Mouse (Mus musculus): Measurements from ENCODE around the gene Pex11b.
"Not testable (repeated sequence)": the region's sequence is repeated elsewhere in the genome, so short reads cannot be mapped to it uniquely, and the experiment has no call there.

Pex11b gene

GRCm38 (mm10) chr3:96629729-96630600 lies 5.2 kb upstream of the Pex11b start, which contains the start of gene Rbm8a:
Gene Rbm8a, plus strand, starts transcription at chr3:96629933.
- DNase-seq: peak; percentile 95

- no peak for DNase-seq
Observed at GRCm38 (mm10) chr3:96632058-96632457, 3.1 kb upstream of the Pex11b start.

- DNase-seq: no peak
Observed at GRCm38 (mm10) chr3:96634015-96634414, 1.2 kb upstream of the Pex11b start.

GRCm38 (mm10) chr3:96635906-96636305 lies 730 bp downstream of the Pex11b start:
- DNase-seq: no peak

GRCm38 (mm10) chr3:96636448-96636847 lies 1.3 kb downstream of the Pex11b start:
- no peak for DNase-seq

- DNase-seq: no peak
Observed at GRCm38 (mm10) chr3:96639219-96639618, 4.0 kb downstream of the Pex11b start.

- DNase-seq: no peak
Observed at GRCm38 (mm10) chr3:96645018-96645649, 10.0 kb downstream of the Pex11b start, which contains the start of gene Itga10. Gene Itga10, plus strand, starts transcription at chr3:96645584.

GRCm38 (mm10) chr3:96647365-96647764 lies 12.2 kb downstream of the Pex11b start:
- DNase-seq: no peak

GRCm38 (mm10) chr3:96660901-96661300 lies 25.7 kb downstream of the Pex11b start:
- DNase-seq: no peak

GRCm38 (mm10) chr3:96662731-96663316 lies 27.6 kb downstream of the Pex11b start:
- DNase-seq: no peak

GRCm38 (mm10) chr3:96663432-96664239 lies 28.5 kb downstream of the Pex11b start:
- DNase-seq: peak; percentile 88

GRCm38 (mm10) chr3:96665732-96666363 lies 30.7 kb downstream of the Pex11b start:
- not testable (repeated sequence) for DNase-seq

- DNase-seq: no peak
Observed at GRCm38 (mm10) chr3:96666916-96667315, 31.7 kb downstream of the Pex11b start.

GRCm38 (mm10) chr3:96667316-96667715 lies 32.1 kb downstream of the Pex11b start:
- no peak for DNase-seq

GRCm38 (mm10) chr3:96668424-96669067 lies 33.4 kb downstream of the Pex11b start:
- no peak for DNase-seq

- DNase-seq: peak; percentile 70
Observed at GRCm38 (mm10) chr3:96669727-96670468, 34.7 kb downstream of the Pex11b start, which contains the start of gene Ankrd35. Gene Ankrd35, plus strand, starts transcription at chr3:96670131.

GRCm38 (mm10) chr3:96671519-96671918 lies 36.3 kb downstream of the Pex11b start:
- DNase-seq: no peak

- DNase-seq: no peak
Observed at GRCm38 (mm10) chr3:96673514-96673913, 38.3 kb downstream of the Pex11b start.

- no peak for DNase-seq
Observed at GRCm38 (mm10) chr3:96674442-96674841, 39.3 kb downstream of the Pex11b start.

- DNase-seq: no peak
Observed at GRCm38 (mm10) chr3:96675171-96675570, 40.0 kb downstream of the Pex11b start.

GRCm38 (mm10) chr3:96675690-96676089 lies 40.5 kb downstream of the Pex11b start:
- DNase-seq: no peak
